Mouse (Mus musculus): Measurements from ENCODE around the gene Os9.

DNA sequence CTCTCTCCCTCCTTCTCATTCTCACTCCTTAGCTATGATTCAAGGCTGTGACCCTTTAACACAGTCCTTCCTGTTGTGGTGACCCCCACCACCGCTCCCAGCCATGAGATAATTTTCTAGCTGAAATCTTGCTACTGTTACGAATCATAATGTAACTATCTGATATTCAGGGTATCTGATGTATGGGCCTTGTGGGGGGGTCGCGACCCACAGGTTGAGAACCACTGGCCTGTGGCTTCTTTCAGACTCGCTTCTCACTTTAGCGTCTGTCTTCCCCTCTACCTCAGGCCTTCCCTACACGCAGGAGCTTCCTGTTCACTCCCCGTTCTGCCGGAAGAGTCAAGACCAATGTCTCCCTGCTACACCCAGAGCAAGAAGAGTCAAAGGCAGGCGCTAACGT, 2.5 kb downstream of the Os9 start:
- no peak for TF ChIP-seq CTCF (IDR thresholded peaks at IDR 0.05)
- TF ChIP-seq POLR2A (IDR thresholded peaks at IDR 0.05; ENCODE audit: insufficient read depth, low read depth, low read length), result no peak
